Mouse (Mus musculus): ENCODE results near the gene Vwa3b. TPM values are rescaled to one million over a fixed set of nuclear protein-coding genes. Genes with fewer than 3 reads are reported as not detected.

The Vwa3b gene
- total RNA-seq, 2 experiments from 2014 or later: 0.50 to 1.1 TPM

DNA sequence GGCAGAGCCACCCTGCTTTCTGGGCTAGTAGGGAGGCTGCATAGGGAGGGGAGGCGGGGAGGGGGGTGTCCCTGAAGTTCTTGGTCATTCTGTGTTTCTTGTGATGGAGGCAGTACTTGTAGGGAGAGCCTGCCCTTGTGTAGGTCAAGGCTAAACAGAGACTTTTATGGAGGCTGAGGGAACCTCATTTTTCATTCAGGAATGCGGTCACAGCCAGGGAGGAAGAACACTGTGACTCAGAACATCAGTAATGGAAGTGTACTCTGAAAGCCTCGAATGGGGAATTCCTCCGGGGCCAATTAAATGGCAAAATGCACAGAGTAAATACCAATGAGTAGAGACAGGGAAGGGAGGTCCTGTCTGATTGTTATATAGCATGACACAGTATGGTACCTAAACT is 37.4 kb downstream of the Vwa3b start:
- DNase-seq: no peak

DNA sequence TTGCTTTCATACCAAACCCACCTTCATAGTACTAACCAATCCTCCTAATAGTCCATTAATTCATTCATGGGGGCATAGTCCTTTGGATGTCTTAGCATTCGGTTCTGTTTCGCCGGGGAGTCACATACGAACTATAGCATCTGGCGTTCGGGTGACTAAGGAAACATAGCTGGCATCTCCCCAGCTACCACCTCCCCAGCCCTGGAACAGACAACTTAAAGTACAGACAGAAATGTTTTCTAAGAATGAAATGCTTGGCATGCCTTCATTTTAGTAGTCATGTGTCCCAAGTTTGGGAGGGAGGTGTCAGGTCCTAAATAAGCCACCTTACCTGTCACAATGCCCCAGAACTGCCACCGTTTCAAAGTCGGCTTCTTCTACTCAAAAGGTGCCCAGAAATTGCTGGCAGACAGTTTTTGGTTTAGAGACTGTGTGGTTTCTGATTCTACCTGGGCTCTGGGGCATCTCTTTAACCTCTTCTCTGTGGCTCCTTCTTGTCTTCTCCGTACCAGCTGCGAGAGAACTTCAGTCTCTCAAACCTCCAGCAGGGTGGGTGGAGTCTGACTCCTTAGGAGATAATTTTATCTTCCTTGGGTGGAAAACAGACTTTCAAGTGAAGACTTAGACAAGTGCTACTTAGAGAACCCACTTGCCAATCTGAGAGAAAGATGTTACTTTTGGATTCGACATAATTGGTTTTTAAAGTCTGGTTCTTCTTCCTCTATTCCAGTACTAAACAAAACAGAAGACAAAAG is 39.4 kb downstream of the Vwa3b start:
- no peak for DNase-seq

DNA sequence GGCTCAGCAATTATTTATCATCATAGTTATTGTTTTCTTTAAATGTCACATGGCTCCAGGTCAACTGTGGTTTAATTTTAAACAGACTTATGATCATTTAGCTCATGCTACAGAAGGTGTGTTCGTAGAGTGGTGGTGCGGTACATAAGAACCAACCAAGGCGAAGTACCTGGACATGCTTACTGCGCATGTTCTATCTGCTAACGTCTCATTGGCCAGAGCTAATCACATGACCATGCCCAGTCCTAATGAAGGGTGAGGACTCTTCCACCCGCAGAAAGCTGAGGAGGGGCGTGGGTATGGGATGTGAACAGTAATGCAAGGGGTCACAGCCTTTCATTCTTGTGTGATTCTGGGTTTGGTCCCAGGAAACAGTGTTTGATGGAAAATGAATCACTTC is 49.4 kb downstream of the Vwa3b start:
- DNase-seq: no peak

DNA sequence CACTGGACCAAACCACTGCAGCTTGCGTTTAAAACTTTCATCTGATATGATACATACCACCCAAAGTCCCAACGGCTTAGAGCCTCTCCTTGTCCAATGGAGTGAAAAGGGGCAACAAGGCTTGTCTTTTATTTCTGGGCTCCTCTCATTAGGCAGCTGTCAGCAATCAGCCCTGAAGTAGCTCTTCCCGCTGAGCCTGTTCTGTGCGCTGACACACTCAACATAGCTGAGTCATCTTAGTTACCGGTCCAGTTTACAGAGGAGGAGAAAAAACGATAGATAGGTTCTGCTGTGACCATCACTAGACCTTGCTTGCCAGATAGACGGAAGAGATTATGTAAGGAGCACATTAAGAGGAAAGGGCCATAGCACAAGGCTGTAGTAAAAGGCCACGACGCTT is 50.9 kb downstream of the Vwa3b start:
- peak in 1 of 2 experiments; percentile 13 for DNase-seq

DNA sequence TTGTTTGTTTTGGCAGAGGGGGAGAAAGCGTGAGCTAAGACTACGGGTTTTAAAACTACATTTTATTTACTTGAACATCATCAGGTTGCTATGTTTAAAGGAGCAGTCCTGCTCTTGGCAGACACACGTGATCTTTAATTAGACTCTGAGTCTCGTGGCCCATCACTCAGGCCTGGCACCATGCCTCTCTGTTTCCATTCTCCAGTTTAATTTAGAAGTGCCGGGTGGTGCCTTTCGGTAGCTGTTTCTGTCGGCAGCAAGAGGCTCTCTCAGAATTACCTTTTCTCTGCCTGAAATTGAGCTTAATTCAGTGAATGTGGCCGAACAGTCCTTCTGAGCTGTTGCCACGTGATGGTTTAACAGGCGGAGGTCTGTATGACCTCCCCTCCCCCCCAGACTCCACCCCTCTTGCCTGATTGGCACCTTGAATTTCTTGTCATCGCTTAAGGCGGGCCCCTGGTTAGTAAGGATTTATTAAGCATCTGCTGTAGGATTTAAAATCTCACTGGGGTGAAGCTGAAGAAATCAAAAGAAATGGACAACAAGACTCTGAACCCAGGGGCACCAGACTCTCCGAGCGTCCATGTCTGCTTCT is 51.7 kb downstream of the Vwa3b start:
- peak; percentile 78 to 82 for DNase-seq

DNA sequence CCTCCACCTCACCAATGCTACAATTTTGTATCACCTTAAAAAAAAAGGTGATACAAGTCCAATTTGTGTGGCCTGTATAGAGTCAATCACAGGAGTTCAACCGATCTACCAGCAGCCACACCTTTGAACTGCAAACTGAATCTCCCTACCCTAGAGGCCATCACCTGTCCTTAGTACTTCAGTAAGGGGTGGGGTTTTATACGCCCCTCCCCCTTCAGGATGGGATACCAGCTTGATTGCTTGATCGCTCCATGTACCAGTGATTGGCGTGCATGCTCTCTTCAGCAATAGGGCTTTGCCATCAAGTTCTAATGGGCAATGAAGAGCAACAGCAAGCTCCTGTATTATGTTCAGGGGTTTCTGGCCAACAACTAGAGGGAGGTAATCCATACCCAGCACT is 54.0 kb downstream of the Vwa3b start:
- DNase-seq: no peak

- peak; percentile 30 to 36 for DNase-seq
These were observed 55.2 kb downstream of the Vwa3b start for GRCm38 (mm10) chr1:37081376-37082214.

DNA sequence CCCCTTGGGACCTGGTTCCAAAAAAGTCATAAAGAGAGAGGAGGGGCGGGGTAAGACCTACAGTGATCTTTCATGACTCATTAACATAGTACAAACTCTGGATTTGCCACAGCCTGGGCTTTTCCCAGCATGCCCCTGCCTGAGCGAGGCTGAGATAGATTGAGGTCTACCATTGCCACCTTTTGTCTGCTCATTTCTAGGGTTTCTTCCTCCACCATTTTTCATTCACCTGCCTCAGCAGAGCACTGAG is 55.7 kb downstream of the Vwa3b start:
- no peak for DNase-seq

GRCm38 (mm10) chr1:37084075-37084474 is 57.7 kb downstream of the Vwa3b start:
- no peak for DNase-seq

DNA sequence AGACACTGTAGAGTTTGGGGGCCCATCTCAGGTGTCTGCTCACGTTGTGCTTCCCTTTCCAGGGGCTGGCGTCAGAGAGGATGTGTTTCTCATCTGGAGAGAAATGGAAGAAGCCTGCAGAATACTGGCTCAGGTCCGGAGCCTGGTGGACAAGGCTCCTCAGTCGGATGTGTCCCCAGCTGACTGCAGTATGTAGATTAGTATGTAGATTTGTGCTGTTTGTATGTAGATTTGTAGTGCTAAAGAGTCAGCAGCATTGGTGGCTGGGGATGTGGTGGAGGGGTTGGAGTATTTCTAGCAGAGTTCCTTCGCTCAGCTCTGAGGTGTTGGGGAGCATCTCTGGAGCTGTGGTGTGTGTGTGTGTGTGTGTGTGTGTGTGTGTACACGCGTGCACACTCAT is 58.8 kb downstream of the Vwa3b start:
- DNase-seq: no peak

- no peak for DNase-seq
These were observed 62.8 kb downstream of the Vwa3b start for GRCm38 (mm10) chr1:37089191-37089590.

DNA sequence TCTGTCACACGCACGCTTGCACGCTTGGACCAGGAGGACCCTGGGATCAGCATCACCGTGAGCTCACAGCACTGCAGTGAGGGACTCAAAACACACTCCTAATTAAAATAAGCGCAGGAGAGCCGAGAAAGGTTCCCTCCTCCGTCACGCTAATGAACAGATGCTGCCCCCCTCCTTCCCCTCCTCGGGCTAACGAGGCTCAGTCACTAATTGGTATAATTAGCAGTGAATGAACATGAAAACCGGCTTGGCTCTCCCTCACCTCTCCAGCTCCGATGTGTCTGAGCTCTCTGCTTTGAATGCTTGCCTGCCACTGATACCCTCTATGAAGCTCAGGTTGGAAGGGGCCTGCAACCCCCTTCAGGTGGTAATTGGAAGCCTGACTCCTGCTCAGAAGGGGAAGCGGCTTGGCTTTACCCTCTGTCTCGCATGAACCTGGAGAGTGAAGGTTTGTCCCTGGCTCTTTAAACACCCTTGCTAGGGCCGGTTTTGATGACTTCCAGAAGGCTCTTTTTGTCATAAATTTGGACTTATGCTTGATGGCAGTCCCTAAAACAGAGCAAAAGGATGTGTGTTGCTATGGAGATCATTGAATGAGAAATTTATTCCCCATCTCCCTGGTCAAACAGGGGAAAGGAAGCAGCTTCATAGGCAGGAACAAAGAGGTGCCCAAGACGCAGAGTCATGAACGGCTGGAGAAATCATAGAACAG is 71.1 kb downstream of the Vwa3b start:
- DNase-seq: no peak

DNA sequence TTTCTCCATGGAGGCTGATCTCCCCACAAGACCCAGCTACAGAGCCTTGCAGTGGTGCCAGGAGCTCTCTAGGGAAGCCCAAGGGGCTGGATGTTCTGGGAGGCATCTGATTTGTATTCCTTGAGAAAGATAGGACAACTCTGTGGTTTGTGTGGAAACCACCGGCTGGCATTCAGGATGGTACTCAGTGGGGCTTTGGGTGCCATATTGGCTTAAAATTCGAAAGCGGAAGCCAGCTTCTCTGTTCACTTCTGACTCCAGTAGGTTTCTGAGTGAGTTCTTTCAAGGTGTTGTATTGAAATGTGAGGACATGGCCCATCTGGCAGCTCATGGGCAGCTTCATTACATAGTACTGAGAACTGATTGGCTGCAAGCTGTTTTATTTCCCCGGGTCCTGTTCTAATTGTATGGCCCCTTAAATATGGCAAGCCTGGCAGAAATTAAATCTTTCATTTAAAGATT is 71.7 kb downstream of the Vwa3b start:
- DNase-seq: no peak

GRCm38 (mm10) chr1:37100361-37100760 is 74.0 kb downstream of the Vwa3b start:
- no peak for DNase-seq

- no peak for DNase-seq
These were observed 74.6 kb downstream of the Vwa3b start for GRCm38 (mm10) chr1:37101016-37101415.

DNA sequence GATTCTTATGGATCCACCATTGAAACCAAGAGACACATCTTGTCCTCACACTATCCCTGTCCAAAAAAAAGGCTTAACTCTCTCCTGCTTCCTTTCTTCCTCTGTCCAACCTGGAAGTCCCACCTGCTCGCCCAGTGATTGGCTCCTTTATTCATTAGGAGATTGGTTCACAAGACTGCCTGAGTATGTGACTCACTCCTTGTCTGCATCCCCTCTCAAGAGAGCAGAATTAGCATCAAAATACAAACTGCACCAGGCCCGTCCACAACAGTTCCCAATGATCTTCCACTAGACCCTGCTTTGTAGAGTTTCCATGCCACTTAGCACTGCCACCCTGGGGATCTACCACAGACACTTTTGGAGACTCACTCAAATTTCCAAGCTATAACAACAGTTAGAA is 75.3 kb downstream of the Vwa3b start:
- DNase-seq: no peak

DNA sequence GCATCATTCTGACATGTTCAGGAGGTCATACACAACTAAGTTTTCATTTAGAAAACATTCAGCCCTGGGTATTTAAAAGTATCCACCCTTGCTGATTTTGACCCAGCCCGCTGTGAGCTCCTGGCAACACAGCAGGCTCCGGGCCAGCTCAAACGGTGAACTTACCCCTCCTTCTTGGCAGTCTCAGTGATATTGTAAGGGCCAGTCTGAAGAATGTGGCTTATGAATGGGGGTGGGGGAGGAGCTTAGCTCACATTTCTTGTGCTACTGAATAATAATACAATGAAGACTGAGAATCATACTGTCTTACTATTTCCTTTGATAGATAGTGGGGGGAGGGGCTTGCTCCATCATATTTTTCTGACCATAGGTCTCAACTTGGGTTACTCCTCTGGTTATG is 78.8 kb downstream of the Vwa3b start:
- DNase-seq: no peak

- no peak for DNase-seq
These were observed 87.4 kb downstream of the Vwa3b start for GRCm38 (mm10) chr1:37113781-37114180.

DNA sequence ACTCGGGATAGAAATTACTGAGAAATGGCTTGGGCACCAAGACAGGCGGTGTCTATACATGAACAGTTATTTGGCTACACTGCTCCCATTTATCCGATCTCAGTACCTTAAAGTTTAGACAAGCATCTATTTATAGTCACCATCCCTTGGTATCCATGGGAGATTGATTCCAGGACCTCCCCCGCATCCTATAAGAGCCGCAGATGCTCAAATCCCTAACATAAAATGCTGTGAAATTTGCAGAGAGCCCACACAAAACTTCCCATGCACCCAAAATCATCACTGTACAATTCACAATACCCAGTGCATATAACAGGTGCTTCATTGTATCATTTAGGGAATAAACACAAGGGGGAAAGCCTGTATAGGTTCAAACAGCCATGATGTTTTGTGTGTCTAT is 89.5 kb downstream of the Vwa3b start:
- DNase-seq: no peak

GRCm38 (mm10) chr1:37116574-37116973 is 90.2 kb downstream of the Vwa3b start:
- DNase-seq: no peak

DNA sequence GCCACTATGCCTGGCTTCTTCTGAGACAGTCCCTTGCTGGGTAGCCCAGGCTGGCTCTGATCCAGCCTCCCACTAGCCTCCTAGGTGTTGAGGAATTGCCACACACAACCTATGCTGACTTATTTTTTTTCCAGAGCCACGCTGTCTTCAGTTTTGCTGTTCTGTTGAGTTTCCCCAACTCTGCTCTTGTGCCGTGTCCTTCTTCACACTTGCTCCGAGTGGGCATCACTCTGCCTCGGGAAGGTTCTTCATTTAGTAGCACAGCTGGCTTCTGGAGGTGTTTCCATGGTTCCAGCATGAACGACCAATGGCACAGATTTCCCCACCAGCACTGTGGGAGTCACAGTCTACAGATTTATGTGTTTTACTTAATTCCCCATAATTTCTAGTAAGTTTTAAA is 91.6 kb downstream of the Vwa3b start:
- DNase-seq: no peak

DNA sequence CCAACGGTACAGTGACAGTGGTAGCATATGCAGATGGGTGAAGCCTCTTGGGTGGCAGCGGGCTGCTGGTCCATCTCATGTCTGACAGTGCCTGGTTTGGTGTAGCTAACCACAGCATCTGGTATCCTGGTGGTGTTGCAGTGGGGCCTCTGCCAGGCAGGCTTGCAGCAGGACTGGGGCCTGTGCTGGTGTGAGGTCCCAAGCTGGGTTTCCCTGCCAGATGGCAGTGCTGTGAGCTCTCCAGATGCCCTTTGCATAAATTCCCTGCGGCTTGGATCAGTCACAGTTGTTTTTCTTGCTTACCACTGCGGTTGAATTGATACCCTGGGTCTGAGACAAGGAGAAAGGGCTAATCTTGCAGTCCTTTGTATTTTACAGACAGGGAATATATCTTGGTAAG is 95.9 kb downstream of the Vwa3b start:
- DNase-seq: peak in 1 of 2 experiments; percentile 24

DNA sequence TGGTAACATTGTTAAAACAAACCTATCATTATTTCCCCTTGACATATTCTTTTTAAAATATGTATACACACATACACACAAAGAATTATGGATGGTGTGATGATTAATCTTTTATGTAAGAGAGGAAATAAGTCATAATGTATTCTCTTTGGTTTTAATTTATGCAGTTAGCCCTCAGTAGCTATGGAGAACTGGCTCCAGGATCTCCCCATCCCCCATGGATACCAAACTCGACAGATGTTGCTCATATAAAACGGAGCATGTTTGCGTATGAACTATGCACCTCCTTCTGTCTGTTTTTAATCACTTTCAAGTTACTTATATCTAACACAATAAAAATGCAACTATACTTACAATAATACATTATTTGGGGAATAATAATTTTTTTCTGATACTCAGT is 96.4 kb downstream of the Vwa3b start:
- no peak for DNase-seq
